Mouse (Mus musculus): ENCODE results near the gene Xkr8.

- no peak for TF ChIP-seq CTCF (IDR thresholded peaks at IDR 0.05; ENCODE audit: low read depth)
- no peak for TF ChIP-seq EP300 (optimal IDR thresholded peaks at IDR 0.05)
These were observed 9.1 kb upstream of the Xkr8 start for GRCm38 (mm10) chr4:132741491-132741890.

Data from stomach, postnatal 0 days (tissue).